Comparison of ENCODE assay signal across 25 mouse cellular contexts in the genomic region with DNA sequence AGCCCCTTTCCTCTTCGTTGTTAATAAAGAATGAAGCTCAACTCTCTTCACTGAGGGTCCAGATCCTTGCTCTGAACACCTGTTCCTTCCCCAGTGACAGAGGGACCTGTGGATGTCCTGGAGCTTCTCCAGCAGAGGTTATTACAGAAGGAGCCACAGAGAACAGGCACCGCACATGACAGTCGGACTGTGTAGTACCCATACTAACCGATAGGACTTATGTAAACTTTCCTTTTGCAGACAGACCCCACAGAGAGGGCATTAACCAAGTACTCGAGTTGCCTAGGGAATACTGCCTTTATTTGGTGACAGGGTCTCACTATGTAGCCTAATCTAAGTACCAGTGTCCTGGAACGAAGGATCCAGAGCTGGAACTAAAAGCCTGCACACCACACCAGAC.
"Had no signal": no experiment of that assay in that cellular context is flagged by ENCODE, and none has a peak within 500 bp of the region (broad histone marks: within the 10 kb centered on the region; RNA-seq: fewer than 3 reads in every experiment).

No protein-coding gene starts in this region.

- H3K27ac ChIP-seq: left cerebral cortex, adult 2 months; limb, embryonic 12.5 days; limb, embryonic 15.5 days; liver, embryonic 14.5 days; midbrain, embryonic 13.5 days; neural tube, embryonic 13.5 days; stomach, embryonic 15.5 days had no signal

- H3K27me3 ChIP-seq: limb, embryonic 12.5 days; limb, embryonic 15.5 days; midbrain, embryonic 13.5 days; neural tube, embryonic 13.5 days; stomach, embryonic 15.5 days had no signal

- H3K4me2 ChIP-seq: limb, embryonic 12.5 days; limb, embryonic 15.5 days; liver, embryonic 11.5 days; midbrain, embryonic 13.5 days; neural tube, embryonic 13.5 days; stomach, embryonic 15.5 days had no signal

- H3K9ac ChIP-seq: limb, embryonic 12.5 days; limb, embryonic 15.5 days; liver, embryonic 14.5 days; liver, postnatal 0 days; midbrain, embryonic 13.5 days; neural tube, embryonic 13.5 days; stomach, embryonic 15.5 days had no signal

- ATAC-seq: liver, postnatal 0 days; midbrain, embryonic 13.5 days; midbrain, embryonic 16.5 days had no signal

- H3K9me3 ChIP-seq: limb, embryonic 12.5 days; limb, embryonic 15.5 days; midbrain, embryonic 13.5 days; neural tube, embryonic 13.5 days; stomach, embryonic 15.5 days had no signal

- DNase-seq: kidney, adult 18-20 months; kidney, adult 9 months; kidney, postnatal 14 days; kidney, postnatal 4 days; layer of hippocampus, adult 9-11 months; layer of hippocampus, postnatal 36 days; left cerebral cortex, postnatal 4 days; liver, postnatal 0 days; lung, postnatal 14 days; lung, postnatal 4 days; retina, postnatal 1 day; right cerebral cortex, postnatal 25 days; spleen, adult 18-20 months; thymus, adult 18-20 months; thymus, postnatal 36 days had no signal

- H3K36me3 ChIP-seq: limb, embryonic 12.5 days; limb, embryonic 15.5 days; midbrain, embryonic 13.5 days; neural tube, embryonic 13.5 days; stomach, embryonic 15.5 days had no signal

- H3K4me3 ChIP-seq: left cerebral cortex, adult 2 months; limb, embryonic 12.5 days; limb, embryonic 15.5 days; midbrain, embryonic 13.5 days; myocyte; neural tube, embryonic 13.5 days; stomach, embryonic 15.5 days had no signal

- H3K4me1 ChIP-seq: limb, embryonic 12.5 days; limb, embryonic 15.5 days; midbrain, embryonic 13.5 days; stomach, embryonic 15.5 days had no signal
